Mouse (Mus musculus) forebrain, embryonic 14.5 days (tissue): Measurements from ENCODE around the gene Chrnb2. TPM values are rescaled to one million over a fixed set of nuclear protein-coding genes. Genes with fewer than 3 reads are reported as not detected.
A peak's percentile ranks its signal among the peaks of the same experiment; 100 is the strongest.

Source experiments
- ATAC-seq: fragments of 200-750 bp; cut with Nextera tagmentation; 2 replicates; pipeline ENCODE4 v1.8.0; 2017; ENCODE audit warnings: mild to moderate bottlenecking, moderate library complexity
- DNase-seq: peaks from one replicate; pipeline ENCODE4 v3.0.0-alpha.2; 2015; ENCODE audit warnings: low spot score
- H3K27ac ChIP-seq: fragments of 300-500 bp; sonication (generic); 2 replicates; pipeline ENCODE4 v1.5.1; 2014; ENCODE audit warnings: low read depth, mild to moderate bottlenecking, control low read depth, low read length, moderate library complexity
- H3K27me3 ChIP-seq: fragments of 300-500 bp; sonication (generic); replicated peaks from 2 replicates; pipeline ENCODE4 v1.6.1; 2014; ENCODE audit warnings: low read length, control low read depth, mixed read lengths; ENCODE audit not compliant: control insufficient read depth, insufficient read depth
- H3K36me3 ChIP-seq: fragments of 300-500 bp; sonication (generic); 2 replicates; pipeline ENCODE4 v1.6.1; 2014; ENCODE audit warnings: low read length, control low read depth; ENCODE audit not compliant: control insufficient read depth, insufficient read depth
- H3K4me1 ChIP-seq: fragments of 300-500 bp; sonication (generic); 2 replicates; pipeline ENCODE4 v1.6.1; 2014; ENCODE audit warnings: antibody characterized with exemption, low read length, control low read depth; ENCODE audit not compliant: control insufficient read depth, insufficient read depth
- H3K4me2 ChIP-seq: fragments of 300-500 bp; sonication (generic); 2 replicates; pipeline ENCODE4 v1.6.1; 2014; ENCODE audit warnings: mild to moderate bottlenecking, control low read depth, low read length
- H3K4me3 ChIP-seq: fragments of 300-500 bp; sonication (generic); 2 replicates; pipeline ENCODE4 v1.5.1; 2014; ENCODE audit warnings: low read depth, low read length, control low read depth
- H3K9ac ChIP-seq: fragments of 300-500 bp; sonication (generic); 2 replicates; pipeline ENCODE4 v1.6.1; 2014; ENCODE audit warnings: mild to moderate bottlenecking, low read length, control low read depth, moderate library complexity
- H3K9me3 ChIP-seq: fragments of 300-500 bp; sonication (generic); replicated peaks from 2 replicates; pipeline ENCODE4 v1.6.1; 2016; ENCODE audit warnings: low read length, control low read depth, mixed read lengths; ENCODE audit not compliant: control insufficient read depth
- WGBS: fragments of 180-500 bp; shearing (Covaris S2); extraction: QIAGEN DNeasy Blood & Tissue Kit; methylation state at CpG from one replicate; pipeline ENCODE4 v1.1.7; 2014; 5-methylcytosine and 5-hydroxymethylcytosine counted together
- polyA plus RNA-seq: library from polyadenylated mRNA; unstranded; fragments of >200 nt; fragmentation: Nextera tagmentation; extraction: Ambion mirVana; gene quantifications from 2 replicates; pipeline ENCODE4 v1.2.1, GENCODE M21; 2014

Gene Chrnb2
- polyA plus RNA-seq, 1 experiment from 2014 or later = 22.7 TPM

DNA sequence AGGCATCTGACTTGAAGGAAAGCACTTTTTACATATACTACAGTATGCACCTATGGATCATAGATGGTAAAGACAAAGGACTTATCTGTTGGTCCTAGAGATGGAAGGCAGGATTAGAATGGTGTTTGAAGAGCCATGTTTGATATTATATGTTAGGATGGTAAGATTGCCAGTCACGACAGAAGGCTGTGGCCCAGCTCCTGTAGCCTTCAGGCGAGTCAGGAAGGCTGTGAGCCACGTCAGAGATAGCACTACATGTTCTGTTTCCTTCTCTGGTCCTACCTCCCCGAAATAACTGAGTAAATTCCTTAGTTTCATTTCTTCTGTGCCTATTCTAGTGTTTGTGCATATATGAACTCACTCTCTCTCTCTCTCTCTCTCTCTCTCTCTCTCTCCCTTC is 32.3 kb downstream of the Chrnb2 start:
- 82% methylated on average over 4 of the region's 4 CpGs for WGBS
- Histone ChIP-seq H3K36me3 (peaks cover 15% of the 10 kb centered on the region), H3K4me2 (no peak overlapping the region), H3K4me1 (peaks cover 11% of the 10 kb centered on the region), H3K9ac (no peak overlapping the region), H3K4me3 (no peak overlapping the region), H3K27ac (no peak overlapping the region), H3K9me3 (no peaks in the 10 kb centered on the region), H3K27me3 (no peaks in the 10 kb centered on the region)
- no peak for ATAC-seq
- no peak for DNase-seq

DNA sequence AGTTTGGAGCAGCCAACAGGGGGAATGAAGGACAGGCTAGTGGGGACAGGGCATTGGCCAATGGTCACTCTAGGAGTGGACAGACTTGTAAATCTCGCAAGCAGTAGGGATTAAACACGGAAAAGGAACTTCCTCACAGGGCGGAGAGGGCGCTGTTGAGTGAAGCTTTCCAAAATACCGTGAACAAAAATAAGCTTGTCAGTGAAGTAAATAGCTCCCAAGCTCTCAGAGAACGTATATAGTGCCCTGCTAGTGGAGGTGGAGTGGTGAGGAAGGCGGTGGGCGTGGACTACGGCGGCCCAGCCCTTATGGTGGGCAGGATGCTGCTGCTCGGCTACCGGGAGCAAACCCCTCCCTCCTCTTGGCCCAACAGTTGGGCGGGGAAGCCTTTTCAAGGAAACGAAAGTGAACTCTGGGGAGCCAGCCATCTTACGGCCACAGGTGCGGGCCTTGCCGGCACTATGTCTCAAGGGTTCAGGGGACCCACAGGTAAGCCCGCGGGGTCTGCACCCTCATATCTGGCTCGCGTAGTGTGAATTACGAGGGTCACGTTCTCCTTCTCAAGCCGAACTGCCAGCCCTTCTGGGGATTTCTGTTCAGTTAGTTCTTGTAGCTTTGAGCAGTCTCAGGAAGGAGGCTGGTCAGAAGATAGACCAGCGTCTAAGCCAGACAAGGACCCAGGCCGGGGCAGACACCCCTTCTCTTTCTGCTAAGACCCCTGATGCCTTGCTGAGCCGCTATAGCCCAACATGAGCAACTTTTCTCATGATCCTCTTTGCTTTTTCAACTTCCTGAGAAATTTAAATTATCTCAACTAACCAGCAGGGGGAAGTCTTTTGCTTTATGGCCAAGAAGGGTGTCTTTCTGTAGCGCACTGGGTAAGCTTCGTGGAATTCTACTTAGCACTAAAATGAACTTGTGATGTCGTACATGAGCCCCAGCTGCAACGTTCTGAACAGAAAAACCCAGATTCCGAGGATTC is 33.8 kb downstream of the Chrnb2 start:
- peak overlapping the region; percentile 61 for H3K4me2 ChIP-seq
- peak overlapping the region; percentile 37 for H3K4me3 ChIP-seq
- H3K27ac ChIP-seq = no peak overlapping the region
- peaks cover 3% of the 10 kb centered on the region for H3K36me3 ChIP-seq
- H3K4me1 ChIP-seq = peaks cover 11% of the 10 kb centered on the region
- DNase-seq (peak; percentile 76), ATAC-seq (peak; percentile 90)
- no peaks in the 10 kb centered on the region for H3K9me3 ChIP-seq
- H3K9ac ChIP-seq = peak overlapping the region; percentile 62
- H3K27me3 ChIP-seq = no peaks in the 10 kb centered on the region
- 2% methylated on average over 32 of the region's 32 CpGs for WGBS

DNA sequence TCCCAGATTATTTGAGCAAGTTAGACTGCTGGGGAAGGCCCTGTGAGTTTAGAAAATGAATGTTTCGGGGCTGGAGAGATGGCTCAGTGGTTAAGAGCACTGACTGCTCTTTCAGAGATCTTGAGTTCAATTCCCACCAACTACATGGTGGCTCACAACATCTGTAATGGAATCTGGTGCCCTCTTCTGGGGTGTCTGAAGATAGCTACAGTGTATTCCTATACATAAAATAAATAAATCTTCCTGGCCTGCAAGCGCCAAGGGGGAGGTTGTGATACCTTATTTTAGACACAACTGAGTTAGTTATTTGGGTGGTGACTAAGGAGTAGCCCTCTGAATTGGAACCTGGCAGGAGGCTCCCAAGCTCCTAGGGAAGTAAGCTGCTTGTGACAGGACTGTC is 35.6 kb downstream of the Chrnb2 start:
- Histone ChIP-seq H3K4me2 (no peak overlapping the region), H3K9ac (no peak overlapping the region), H3K4me3 (no peak overlapping the region), H3K9me3 (no peaks in the 10 kb centered on the region), H3K4me1 (peaks cover 11% of the 10 kb centered on the region), H3K27me3 (no peaks in the 10 kb centered on the region), H3K36me3 (no peaks in the 10 kb centered on the region), H3K27ac (no peak overlapping the region)
- DNase-seq (no peak), ATAC-seq (no peak)
- 83% methylated on average over 2 of the region's 2 CpGs for WGBS

DNA sequence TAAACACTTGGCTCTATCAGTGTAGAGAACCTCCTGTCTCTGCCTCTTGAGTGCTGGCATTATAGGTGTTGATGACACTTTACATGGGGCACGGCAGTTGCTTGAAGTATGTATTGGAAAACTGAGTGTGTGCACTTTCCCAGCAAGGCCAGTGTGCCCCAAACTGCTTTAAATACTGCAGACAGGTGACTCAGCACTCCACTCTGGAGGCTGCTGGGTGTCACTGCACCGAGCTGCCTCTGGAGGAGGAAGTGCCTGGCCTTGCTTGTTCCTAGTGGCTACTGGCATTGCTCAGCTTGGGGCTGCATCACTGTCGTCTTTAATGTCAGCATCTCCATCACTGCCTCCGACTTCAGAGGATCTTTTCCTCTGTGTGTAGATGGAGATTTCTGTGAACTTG is 37.4 kb downstream of the Chrnb2 start:
- no peak overlapping the region for H3K4me3 ChIP-seq
- ATAC-seq = 0 out of 2 replicates have a peak, but pooled peaks have one; percentile 45
- no peaks in the 10 kb centered on the region for H3K27me3 ChIP-seq
- H3K27ac ChIP-seq = no peak overlapping the region
- DNase-seq = peak; percentile 39
- H3K9me3 ChIP-seq = no peaks in the 10 kb centered on the region
- no peak overlapping the region for H3K9ac ChIP-seq
- 16% methylated on average over 4 of the region's 4 CpGs for WGBS
- H3K4me2 ChIP-seq = no peak overlapping the region
- H3K36me3 ChIP-seq = no peaks in the 10 kb centered on the region
- H3K4me1 ChIP-seq = peaks cover 14% of the 10 kb centered on the region

DNA sequence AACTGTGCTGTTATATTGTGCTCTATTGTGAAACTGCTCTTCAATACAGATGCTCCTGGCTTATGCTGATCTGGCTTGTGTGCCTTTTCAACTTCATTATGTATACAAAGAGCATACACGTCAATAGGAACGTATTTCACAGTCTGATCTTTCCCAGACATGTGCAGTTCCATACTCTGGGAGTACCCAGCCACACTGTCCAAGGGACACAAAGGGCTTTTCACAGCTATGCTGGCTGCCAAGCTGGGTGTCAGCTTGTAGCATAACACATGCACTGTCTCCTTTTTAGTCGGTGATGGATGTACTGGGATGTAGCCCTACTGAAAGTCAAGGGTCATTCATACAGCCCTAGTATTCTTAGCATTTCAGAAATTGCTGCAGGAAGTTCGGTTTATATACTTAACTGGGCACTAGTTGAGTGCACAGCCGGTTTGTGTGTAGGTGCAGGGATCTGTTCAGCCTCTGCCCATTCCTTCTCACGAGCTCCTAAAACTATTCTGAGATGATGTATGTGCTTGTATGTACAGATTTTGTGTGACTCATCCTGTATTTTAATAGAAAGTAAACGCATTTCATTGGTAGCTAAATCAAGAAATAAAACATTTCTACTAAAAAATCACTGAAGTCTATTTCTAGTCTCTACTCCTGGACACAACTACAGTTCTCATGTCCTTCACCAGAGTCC is 40.9 kb downstream of the Chrnb2 start:
- ATAC-seq (no peak), DNase-seq (peak; percentile 29)
- 66% methylated on average over 7 of the region's 7 CpGs for WGBS
- H3K4me1 ChIP-seq = 0 out of 2 replicates have a peak, but pooled peaks cover 3% of the 10 kb centered on the region
- H3K4me3 ChIP-seq = no peak overlapping the region
- H3K9me3 ChIP-seq = no peaks in the 10 kb centered on the region
- H3K9ac ChIP-seq = no peak overlapping the region
- H3K4me2 ChIP-seq = no peak overlapping the region
- no peaks in the 10 kb centered on the region for H3K27me3 ChIP-seq
- no peak overlapping the region for H3K27ac ChIP-seq
- no peaks in the 10 kb centered on the region for H3K36me3 ChIP-seq

DNA sequence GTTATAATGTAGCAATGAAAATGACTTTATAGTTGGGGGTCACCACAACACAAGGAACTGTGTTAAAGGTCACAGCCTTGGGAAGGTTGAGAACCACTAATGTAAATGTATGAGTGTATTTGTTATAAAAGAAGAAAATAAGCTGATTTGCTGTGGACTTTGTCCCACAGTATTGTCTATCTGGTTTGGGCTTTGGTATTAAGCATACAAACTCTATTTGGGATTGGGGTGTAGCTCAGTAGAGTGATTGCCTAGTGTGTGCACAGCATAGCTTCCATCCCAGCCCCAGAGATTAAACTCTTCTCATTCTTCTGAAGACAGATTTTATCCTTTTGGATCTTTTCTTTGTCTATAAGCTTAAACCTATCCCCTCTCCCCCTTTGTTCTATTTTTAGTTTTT is 42.4 kb downstream of the Chrnb2 start:
- Histone ChIP-seq H3K4me2 (no peak overlapping the region), H3K9ac (no peak overlapping the region), H3K27ac (no peak overlapping the region), H3K36me3 (0 out of 2 replicates have a peak, but pooled peaks cover 4% of the 10 kb centered on the region), H3K4me1 (0 out of 2 replicates have a peak, but pooled peaks cover 3% of the 10 kb centered on the region), H3K27me3 (no peaks in the 10 kb centered on the region), H3K9me3 (no peaks in the 10 kb centered on the region), H3K4me3 (no peak overlapping the region)
- no peak for DNase-seq
- no peak for ATAC-seq

DNA sequence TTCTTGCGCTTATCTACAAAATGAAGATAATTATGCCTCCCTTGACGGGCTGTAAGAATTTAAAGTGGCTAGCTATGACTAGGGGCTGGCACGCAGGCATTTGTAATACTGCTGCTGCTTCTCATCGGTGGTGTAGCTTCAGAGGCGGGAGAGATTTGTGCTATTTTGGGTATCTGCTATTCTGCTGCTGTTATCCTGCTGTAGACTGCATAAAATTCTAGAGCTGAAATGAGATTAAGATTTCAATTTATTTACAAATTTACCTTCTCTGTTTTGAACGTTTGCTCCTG is 48.5 kb downstream of the Chrnb2 start:
- H3K9ac ChIP-seq = peak overlapping the region; percentile 95
- ATAC-seq (no peak), DNase-seq (peak; percentile 32)
- peak overlapping the region; percentile 88 for H3K4me2 ChIP-seq
- H3K27me3 ChIP-seq = no peaks in the 10 kb centered on the region
- no peaks in the 10 kb centered on the region for H3K9me3 ChIP-seq
- H3K4me3 ChIP-seq = peak overlapping the region; percentile 95
- no peak overlapping the region for H3K27ac ChIP-seq
- 48% methylated on average over 6 of the region's 6 CpGs for WGBS
- 0 out of 2 replicates have a peak, but pooled peaks cover 4% of the 10 kb centered on the region for H3K36me3 ChIP-seq
- peaks cover 6% of the 10 kb centered on the region for H3K4me1 ChIP-seq

DNA sequence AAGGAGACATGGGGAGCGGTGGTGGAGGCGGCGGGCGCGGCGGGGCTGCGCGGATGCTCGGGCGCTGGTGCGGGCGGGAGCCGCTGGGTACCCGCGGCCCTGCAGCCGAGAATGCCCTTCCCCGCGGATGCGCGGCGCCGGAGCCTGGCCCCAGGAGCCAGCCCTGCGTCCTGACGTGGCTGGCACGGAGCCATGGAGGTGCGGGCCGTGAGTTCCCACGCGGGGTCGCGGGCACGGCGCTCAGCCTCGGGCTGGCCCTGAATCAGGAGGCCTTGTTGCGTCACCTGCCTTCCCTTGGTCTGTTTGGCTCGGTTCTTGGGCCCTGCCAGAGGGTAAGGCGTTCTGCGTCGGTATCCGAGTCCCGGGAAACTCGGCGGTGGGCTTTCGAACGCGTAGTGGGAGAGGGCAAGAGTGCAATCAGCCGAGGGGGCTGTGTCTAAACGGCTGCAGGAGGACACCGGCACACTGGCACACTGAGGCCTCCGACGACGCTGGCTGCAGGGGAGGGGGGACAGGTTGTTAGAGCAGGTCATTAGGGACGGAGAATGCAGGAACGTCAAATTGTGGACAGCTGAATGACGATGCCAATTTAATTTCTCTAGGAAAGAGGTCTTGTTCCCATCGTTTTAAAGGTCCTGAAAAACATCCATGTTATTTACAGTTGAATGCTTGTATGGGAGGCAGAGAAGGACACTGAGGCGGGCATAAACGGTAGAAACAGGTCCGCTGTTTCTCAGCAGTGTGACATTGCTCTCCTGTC is 49.0 kb downstream of the Chrnb2 start:
- H3K36me3 ChIP-seq = 0 out of 2 replicates have a peak, but pooled peaks cover 4% of the 10 kb centered on the region
- peak overlapping the region; percentile 88 for H3K4me2 ChIP-seq
- ATAC-seq (peak; percentile 80), DNase-seq (peak; percentile 36)
- peak overlapping the region; percentile 87 for H3K27ac ChIP-seq
- no peaks in the 10 kb centered on the region for H3K27me3 ChIP-seq
- H3K4me3 ChIP-seq = peak overlapping the region; percentile 95
- peaks cover 6% of the 10 kb centered on the region for H3K4me1 ChIP-seq
- H3K9me3 ChIP-seq = no peaks in the 10 kb centered on the region
- H3K9ac ChIP-seq = peak overlapping the region; percentile 95
- WGBS = 2% methylated on average over 46 of the region's 59 CpGs
